ENCODE assay signal across 14 mouse cellular contexts in the genomic region with DNA sequence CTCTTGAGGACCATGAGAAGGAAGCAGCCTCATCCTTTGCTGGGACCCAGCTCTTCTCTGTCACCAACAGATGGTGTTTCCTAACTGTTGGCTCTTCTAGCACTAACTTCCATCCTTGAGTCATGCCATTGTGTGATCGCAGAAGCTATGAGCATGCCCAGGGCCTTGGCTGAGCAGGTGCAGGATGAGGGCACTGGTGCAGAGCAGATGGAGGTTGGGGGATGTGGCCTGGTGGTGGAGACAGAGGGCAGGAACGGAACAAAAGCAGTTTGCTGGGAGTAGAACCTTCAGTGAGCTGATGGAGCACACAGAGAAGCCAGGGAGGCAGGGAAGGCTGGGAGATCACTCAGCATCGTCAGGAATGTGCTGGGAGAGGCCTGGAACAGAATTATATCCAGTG. TPM values are rescaled to one million over a fixed set of nuclear protein-coding genes. Genes with fewer than 3 reads are reported as not detected.
DNase-seq lines count a peak whose midpoint lies in the region; ATAC-seq and TF ChIP-seq lines count a peak whose summit lies in the region.
"Had no signal": no experiment of that assay in that cellular context is flagged by ENCODE, and none has a peak within 500 bp of the region (broad histone marks: within the 10 kb centered on the region; RNA-seq: fewer than 3 reads in every experiment).

No protein-coding gene starts in this region.

- H3K4me2 ChIP-seq in intestine, embryonic 14.5 days (ENCODE audit: low read length) = no peak overlapping the region
- H3K4me2 ChIP-seq in intestine, postnatal 0 days (replicated peaks; ENCODE audit: low read depth) = no peak overlapping the region
- H3K4me2 ChIP-seq in myocyte (ENCODE audit: low read depth) = peak overlapping the region; percentile 63
- H3K4me2 ChIP-seq: embryonic facial prominence, embryonic 12.5 days; forebrain, embryonic 15.5 days had no signal

- H3K9ac ChIP-seq in intestine, embryonic 14.5 days (ENCODE audit: low read length) = no peak overlapping the region
- no peak overlapping the region for H3K9ac ChIP-seq in intestine, postnatal 0 days (ENCODE audit: low read depth, low read length)
- H3K9ac ChIP-seq: embryonic facial prominence, embryonic 12.5 days; forebrain, embryonic 15.5 days had no signal

- ATAC-seq in intestine, embryonic 14.5 days (replicated peaks; ENCODE audit: low FRiP score, low TSS enrichment, low read depth) = peak; percentile 36; the same call in 1 of the 2 replicates
- ATAC-seq in intestine, postnatal 0 days = no peak
- ATAC-seq: forebrain, embryonic 15.5 days had no signal

- no peaks in the 10 kb centered on the region for H3K36me3 ChIP-seq in intestine, embryonic 14.5 days (ENCODE audit: control insufficient read depth, insufficient read depth, low read length)
- H3K36me3 ChIP-seq in intestine, postnatal 0 days (ENCODE audit: control insufficient read depth, insufficient read depth) = no peaks in the 10 kb centered on the region
- no peaks in the 10 kb centered on the region for H3K36me3 ChIP-seq in myocyte (ENCODE audit: control insufficient read depth, insufficient read depth)
- H3K36me3 ChIP-seq: embryonic facial prominence, embryonic 12.5 days; forebrain, embryonic 15.5 days; limb, embryonic 10.5 days had no signal

- 0 out of 2 replicates have a peak overlapping the region, but pooled peaks have one; percentile 47 for H3K27ac ChIP-seq in intestine, embryonic 14.5 days (ENCODE audit: low read depth)
- no peak overlapping the region for H3K27ac ChIP-seq in intestine, postnatal 0 days (ENCODE audit: low read depth, low read length)
- H3K27ac ChIP-seq: embryonic facial prominence, embryonic 12.5 days; forebrain, embryonic 15.5 days; limb, embryonic 10.5 days had no signal

- WGBS in intestine, embryonic 14.5 days = 50% methylated on average over 3 of the region's 3 CpGs
- 44% methylated on average over 3 of the region's 3 CpGs for WGBS in intestine, postnatal 0 days

- no peak for TF ChIP-seq POLR2A in myocyte (IDR thresholded peaks at IDR 0.05; ENCODE audit: insufficient read length, low read depth)

- peak; percentile 48 for DNase-seq in intestine, embryonic 14.5 days (ENCODE audit: low spot score)
- peak; percentile 38 to 40 for DNase-seq in thymus, adult 18-20 months
- no peak for DNase-seq in thymus, postnatal 0 days (ENCODE audit: low spot score)
- DNase-seq in adrenal gland, postnatal 14 days = no peak
- DNase-seq in urinary bladder, adult 2 months (ENCODE audit: low spot score) = no peak
- DNase-seq: kidney, postnatal 10 days; lung, adult 18-20 months had no signal

- H3K79me2 ChIP-seq in myocyte (ENCODE audit: control insufficient read depth, insufficient read depth) = no peaks in the 10 kb centered on the region

- H3K9me3 ChIP-seq in intestine, embryonic 14.5 days (ENCODE audit: control insufficient read depth, low read length) = no peaks in the 10 kb centered on the region
- no peaks in the 10 kb centered on the region for H3K9me3 ChIP-seq in intestine, postnatal 0 days (ENCODE audit: control insufficient read depth)
- H3K9me3 ChIP-seq: embryonic facial prominence, embryonic 12.5 days; forebrain, embryonic 15.5 days; limb, embryonic 10.5 days; megakaryocyte, embryonic 14.5 days had no signal

- H3ac ChIP-seq in myocyte (ENCODE audit: control insufficient read depth, insufficient read length) = no peak overlapping the region

- no peak for TF ChIP-seq CTCF in intestine, postnatal 0 days (IDR thresholded peaks at IDR 0.05; ENCODE audit: low read depth)

- H3K4me1 ChIP-seq in intestine, embryonic 14.5 days (replicated peaks; ENCODE audit: control insufficient read depth, insufficient read depth, low read length) = peaks cover 15% of the 10 kb centered on the region
- no peaks in the 10 kb centered on the region for H3K4me1 ChIP-seq in intestine, postnatal 0 days (replicated peaks; ENCODE audit: control insufficient read depth, insufficient read depth, low read length)
- H3K4me1 ChIP-seq: forebrain, embryonic 15.5 days; megakaryocyte, embryonic 14.5 days had no signal

- no peaks in the 10 kb centered on the region for H3K27me3 ChIP-seq in intestine, embryonic 14.5 days (replicated peaks; ENCODE audit: control insufficient read depth, insufficient read depth, low read length)
- no peaks in the 10 kb centered on the region for H3K27me3 ChIP-seq in intestine, postnatal 0 days (replicated peaks; ENCODE audit: control insufficient read depth, insufficient read depth, low read length)
- no peaks in the 10 kb centered on the region for H3K27me3 ChIP-seq in myocyte (ENCODE audit: control insufficient read depth, insufficient read depth, insufficient read length)
- H3K27me3 ChIP-seq: embryonic facial prominence, embryonic 12.5 days; forebrain, embryonic 15.5 days; megakaryocyte, embryonic 14.5 days had no signal

- H3K4me3 ChIP-seq in intestine, embryonic 14.5 days (ENCODE audit: low read depth, low read length) = no peak overlapping the region
- H3K4me3 ChIP-seq in intestine, postnatal 0 days (ENCODE audit: low read depth, low read length) = no peak overlapping the region
- no peak overlapping the region for H3K4me3 ChIP-seq in myocyte
- H3K4me3 ChIP-seq: embryonic facial prominence, embryonic 12.5 days; forebrain, embryonic 15.5 days; limb, embryonic 10.5 days; megakaryocyte, embryonic 14.5 days had no signal

TF ChIP-seq in myocyte, 11 proteins besides CTCF, POLR2A, EP300 and RAD21:
- TF ChIP-seq REST (IDR thresholded peaks at IDR 0.05; ENCODE audit: insufficient read depth, insufficient read length) (no peak), TCF3 (IDR thresholded peaks at IDR 0.05; ENCODE audit: insufficient read length, low read depth) (no peak), TCF12 (IDR thresholded peaks at IDR 0.05; ENCODE audit: insufficient read depth, poor library complexity, severe bottlenecking) (no peak), MYOD1 (IDR thresholded peaks at IDR 0.05; ENCODE audit: control insufficient read depth in 1 of 3, insufficient read length in 2 of 3, low read depth in 2 of 3) (peak in 2 of 3 experiments; percentile 75 to 90), CEBPB (IDR thresholded peaks at IDR 0.05; ENCODE audit: insufficient read depth, poor library complexity, severe bottlenecking) (no peak), MYOG (IDR thresholded peaks at IDR 0.05; ENCODE audit: control insufficient read depth in 1 of 3, insufficient read depth in 1 of 3, insufficient read length in 2 of 3, low read depth in 2 of 3) (peak in 2 of 3 experiments; percentile 74 to 79), MAX (IDR thresholded peaks at IDR 0.05; ENCODE audit: low read depth) (no peak)

RNA-seq across cellular contexts. Expression of a gene that starts 8.7 kb away (rescaled TPM):
- 55.6 and 59.1 TPM in 2 replicates for polyA plus RNA-seq in intestine, embryonic 14.5 days (2014; fragmentation: Nextera tagmentation; extraction: Ambion mirVana)
- 20.5 and 20.9 TPM in 2 replicates for polyA plus RNA-seq in intestine, postnatal 0 days (2015; fragmentation: Nextera tagmentation; extraction: Ambion mirVana)
- polyA plus RNA-seq in thymus, postnatal 0 days (2015; fragmentation: Nextera tagmentation; extraction: Ambion mirVana) = 7.3 and 8.6 TPM in 2 replicates
- polyA plus RNA-seq in myocyte (2012; fragmentation: generic; extraction: Trizol) = 15.7 TPM
- 6.4 and 10.5 TPM in 2 replicates for total RNA-seq in adrenal gland, postnatal 14 days (2021)
- 107 and 123 TPM in 2 replicates for polyA plus RNA-seq in urinary bladder, adult 2 months (2012; rRNA removed)
- total RNA-seq: granulocyte monocyte progenitor cell, adult 5-6 weeks had no signal

Comparison
In these comparisons a context has a peak if more than half of its experiments do, and no peak if none do; other contexts are left out.
1. DNase-seq: peak in intestine, embryonic 14.5 days (single experiment) and thymus, adult 18-20 months (2 of 2); none in thymus, postnatal 0 days (single experiment), adrenal gland, postnatal 14 days (single experiment) and urinary bladder, adult 2 months (single experiment).